Mouse (Mus musculus): ENCODE data around the gene Tada2b. TPM values are rescaled to one million over a fixed set of nuclear protein-coding genes. Genes with fewer than 3 reads are reported as not detected.

Gene Tada2b
- 8.9 and 9.6 TPM in 2 replicates for total RNA-seq (2012; rRNA removed)
- 10 to 100 TPM in 1 of 2 experiments, not detected in 1; 24.9 TPM for polyA plus RNA-seq (2012; ENCODE audit: insufficient read depth in 1 of 2, insufficient read length in 2 of 2, low read depth in 1 of 2, low replicate concordance in 2 of 2, missing spikeins in 1 of 2)

DNA sequence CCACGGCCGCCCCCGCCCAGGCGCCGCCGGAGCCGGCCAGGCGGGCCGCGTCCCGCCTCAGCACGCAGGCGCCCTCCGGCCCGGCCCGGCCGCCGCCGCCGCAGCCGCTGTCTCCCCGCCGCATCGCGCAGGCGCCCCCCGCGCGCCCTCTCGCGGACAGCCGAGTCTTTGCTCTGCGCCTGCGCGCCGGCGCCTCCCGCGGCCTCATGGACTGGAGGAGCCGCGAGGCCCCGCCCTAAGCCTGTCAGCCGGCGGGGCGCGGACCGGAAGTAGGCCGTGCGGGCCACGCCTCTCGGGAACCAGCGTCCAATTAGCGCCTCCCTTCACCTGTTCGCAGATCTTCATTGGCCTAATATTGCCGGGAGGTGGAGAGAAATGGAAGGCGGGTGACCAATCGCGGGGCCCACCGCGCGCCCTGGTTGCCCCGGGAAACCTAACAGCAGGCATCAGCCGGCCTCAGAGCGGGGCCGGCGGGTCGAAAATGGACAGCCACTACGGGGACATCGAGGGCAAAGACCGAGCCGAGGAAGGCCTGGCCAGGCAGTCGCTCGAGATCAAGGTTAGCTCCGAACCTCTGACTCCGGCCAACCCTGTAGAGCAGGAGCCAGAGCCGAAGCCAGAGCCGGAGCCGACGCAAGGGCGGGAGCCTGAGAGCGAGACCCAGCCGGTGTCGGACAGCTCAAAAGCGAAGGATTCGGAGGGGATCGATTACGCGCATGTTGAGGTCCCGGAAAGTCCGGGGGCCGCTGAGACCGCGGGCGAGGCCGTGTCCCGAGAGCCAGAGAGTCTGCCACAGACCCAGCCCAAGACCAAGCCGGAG is at the start of gene Tada2b, which contains the start of gene Ccdc96:
Gene Tada2b (minus strand): TSS at position 115 of the 820 bp plus-strand sequence.
Gene Ccdc96 (plus strand): TSS at position 418 of the 820 bp plus-strand sequence.
- Histone ChIP-seq H3K79me2 (ENCODE audit: control insufficient read depth, insufficient read depth, low read length, poor library complexity) (peaks cover 45% of the 10 kb centered on the region), H3K36me3 (ENCODE audit: control insufficient read depth in 1 of 2, insufficient read depth in 2 of 2, low read length in 2 of 2) (peaks cover 0 to 23% of the 10 kb centered on the region in 2 experiments; a peak in 3 of 4 replicates), H3K9me3 (replicated peaks; ENCODE audit: insufficient read depth, low read length) (no peaks in the 10 kb centered on the region), H3K4me1 (ENCODE audit: control insufficient read depth in 1 of 2, insufficient read depth in 2 of 2, low read length in 2 of 2) (peaks cover 14 to 30% of the 10 kb centered on the region in 2 experiments), H3K9ac (ENCODE audit: control insufficient read depth, low read depth, low read length, poor library complexity, severe bottlenecking) (peak within 1 kb of the TSS; percentile 69), H3K27ac (ENCODE audit: control insufficient read depth, low read depth, low read length) (no peak within 1 kb of the TSS), H3K4me3 (ENCODE audit: control insufficient read depth in 1 of 2, insufficient read depth in 1 of 2, low read depth in 2 of 2, low read length in 2 of 2) (peak within 1 kb of the TSS; percentile 64 to 98), H3K27me3 (ENCODE audit: control insufficient read depth in 1 of 2, insufficient read depth in 2 of 2, low read length in 2 of 2) (no peaks in the 10 kb centered on the region)
- peak; percentile 100 for DNase-seq (ENCODE audit: low read depth, low spot score)
- TF ChIP-seq MXI1 (IDR thresholded peaks at IDR 0.05; ENCODE audit: low read depth, low read length) (peak; percentile 92), HCFC1 (IDR thresholded peaks at IDR 0.05; ENCODE audit: low read depth, low read length) (peak; percentile 79), USF1 (IDR thresholded peaks at IDR 0.05; ENCODE audit: low read depth, low read length) (peak; percentile 53), CTCF (IDR thresholded peaks at IDR 0.05 in 2 of 3, conservative IDR thresholded peaks at IDR 0.05 in 1 of 3; ENCODE audit: control insufficient read depth in 1 of 3, insufficient read depth in 1 of 3, low read depth in 2 of 3, low read length in 3 of 3, poor library complexity in 1 of 3, severe bottlenecking in 1 of 3) (peak in 2 of 3 experiments; percentile 69 to 89; a peak in 4 of 6 replicates), MYC (IDR thresholded peaks at IDR 0.05; ENCODE audit: low read depth, low read length) (peak; percentile 40; the same call in 1 of the 2 replicates), MAZ (IDR thresholded peaks at IDR 0.05; ENCODE audit: low read depth, low read length) (0 out of 2 replicates have a peak, but pooled peaks have one; percentile 53), POLR2A (IDR thresholded peaks at IDR 0.05; ENCODE audit: control insufficient read depth in 1 of 2, insufficient read depth in 1 of 2, low read depth in 1 of 2, low read length in 2 of 2, poor library complexity in 1 of 2) (peak in 1 of 2 experiments; percentile 51; a peak in 1 of 4 replicates), NELFE (IDR thresholded peaks at IDR 0.05; ENCODE audit: low read depth, low read length) (peak; percentile 71), GABPA (IDR thresholded peaks at IDR 0.05; ENCODE audit: low read depth, low read length) (no peak), NRF1 (IDR thresholded peaks at IDR 0.05; ENCODE audit: insufficient read depth, low read depth, low read length, poor library complexity, severe bottlenecking) (peak; percentile 92), ELF1 (IDR thresholded peaks at IDR 0.05; ENCODE audit: low read depth, low read length) (peak; percentile 96), GATA1 (IDR thresholded peaks at IDR 0.05; ENCODE audit: low read depth, low read length) (no peak), EP300 (IDR thresholded peaks at IDR 0.05; ENCODE audit: low read depth in 1 of 2, low read length in 2 of 2) (no peak), SIN3A (IDR thresholded peaks at IDR 0.05; ENCODE audit: low read length) (peak; percentile 98), MAX (IDR thresholded peaks at IDR 0.05; ENCODE audit: low read length) (peak; percentile 81), ZC3H11A (IDR thresholded peaks at IDR 0.05; ENCODE audit: low read depth, low read length) (no peak), RAD21 (IDR thresholded peaks at IDR 0.05; ENCODE audit: low read depth, low read length) (no peak; the same call in 1 of the 2 replicates), MEF2A (IDR thresholded peaks at IDR 0.05; ENCODE audit: extremely low read depth, insufficient replicate concordance, low read depth, low read length, poor library complexity, severe bottlenecking) (no peak), TBP (IDR thresholded peaks at IDR 0.05; ENCODE audit: low read depth, low read length) (0 out of 2 replicates have a peak, but pooled peaks have one; percentile 26), UBTF (IDR thresholded peaks at IDR 0.05; ENCODE audit: borderline replicate concordance, insufficient read depth, low read depth, low read length) (peak; percentile 28; the same call in 1 of the 2 replicates)

Measured in MEL (cell line).